Mouse (Mus musculus): ENCODE data around the gene Dap. TPM values are rescaled to one million over a fixed set of nuclear protein-coding genes. Genes with fewer than 3 reads are reported as not detected.

Gene Dap
- 16.1 and 17.2 TPM in 2 replicates for polyA plus RNA-seq (2021; fragmentation: Nextera tagmentation)
- long read RNA-seq, experiment 1, transcript Dap-201 (4 exons, 1,555 nt) = major isoform, 25 of 26 reads
- long read RNA-seq, experiment 1, partial matches to known transcripts = 0 of 26 reads
- long read RNA-seq, experiment 1, other reads (novel, unspliced or antisense) = 1 of 26 reads
- long read RNA-seq, experiment 2, transcript Dap-201 (4 exons, 1,555 nt) = major isoform, 67 of 71 reads
- long read RNA-seq, experiment 2, partial matches to known transcripts = 0 of 71 reads
- long read RNA-seq, experiment 2, other reads (novel, unspliced or antisense) = 4 of 71 reads

GRCm38 (mm10) chr15:31224135-31224761 is at the start of gene Dap:
Gene Dap (plus strand): TSS chr15:31224314.

Other genes starting within 250 kb of the Dap start
- gene Ankrd33b, start 143.4 kb downstream of the Dap start, polyA plus RNA-seq (2021; fragmentation: Nextera tagmentation) = 11.2 and 13.3 TPM in 2 replicates
- 3.7 and 3.9 TPM in 2 replicates for gene Ropn1l, start 229.4 kb downstream of the Dap start, polyA plus RNA-seq (2021; fragmentation: Nextera tagmentation)